Mouse (Mus musculus): ENCODE results near the gene Nbr1. TPM values are rescaled to one million over a fixed set of nuclear protein-coding genes. Genes with fewer than 3 reads are reported as not detected.

Nbr1 gene
- 124 to 157 TPM (median 143 TPM) in 4 replicates for total RNA-seq (2023; ENCODE audit: inconsistent age)

DNA sequence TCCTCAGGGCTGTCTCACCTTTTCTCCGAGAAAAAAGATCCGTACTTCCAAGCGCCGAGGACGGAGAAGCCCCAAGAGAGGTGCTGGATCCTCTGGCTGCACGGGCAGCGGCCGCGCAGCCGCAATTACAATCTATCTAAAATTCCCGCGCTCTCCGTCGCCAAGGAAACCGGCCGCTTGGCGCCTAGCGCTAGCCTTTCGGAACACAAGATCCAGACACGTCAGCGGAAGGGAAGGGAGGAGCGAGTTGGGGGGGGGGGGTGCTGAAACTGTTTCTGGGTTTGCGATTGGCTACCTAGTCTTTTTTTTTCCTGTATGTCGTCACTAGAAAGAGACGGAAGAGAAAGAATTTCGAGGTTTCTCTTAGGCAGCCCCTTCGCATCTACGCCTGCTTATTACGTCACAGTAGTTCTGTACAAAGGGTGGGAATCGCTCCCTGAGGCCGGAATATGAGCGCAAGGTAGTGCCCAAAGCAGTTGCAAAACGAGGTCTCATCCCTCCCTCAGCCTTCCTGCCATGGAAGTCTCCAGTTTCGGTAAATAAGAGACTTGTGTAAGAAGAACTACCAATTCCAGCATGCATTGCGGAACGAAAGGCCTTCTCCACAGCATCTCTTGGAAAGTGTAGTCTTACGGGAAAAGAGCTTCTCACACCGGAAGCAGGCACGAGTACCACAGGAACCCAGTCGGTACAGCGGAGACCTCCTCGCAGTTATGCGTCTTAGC, at the start of gene Nbr1, which contains the start of gene Brca1:
TSS of gene Nbr1 (plus strand) at position 399 of the 725 bp plus-strand sequence.
TSS of gene Brca1 (minus strand) at position 205 of the 725 bp plus-strand sequence.

DNA sequence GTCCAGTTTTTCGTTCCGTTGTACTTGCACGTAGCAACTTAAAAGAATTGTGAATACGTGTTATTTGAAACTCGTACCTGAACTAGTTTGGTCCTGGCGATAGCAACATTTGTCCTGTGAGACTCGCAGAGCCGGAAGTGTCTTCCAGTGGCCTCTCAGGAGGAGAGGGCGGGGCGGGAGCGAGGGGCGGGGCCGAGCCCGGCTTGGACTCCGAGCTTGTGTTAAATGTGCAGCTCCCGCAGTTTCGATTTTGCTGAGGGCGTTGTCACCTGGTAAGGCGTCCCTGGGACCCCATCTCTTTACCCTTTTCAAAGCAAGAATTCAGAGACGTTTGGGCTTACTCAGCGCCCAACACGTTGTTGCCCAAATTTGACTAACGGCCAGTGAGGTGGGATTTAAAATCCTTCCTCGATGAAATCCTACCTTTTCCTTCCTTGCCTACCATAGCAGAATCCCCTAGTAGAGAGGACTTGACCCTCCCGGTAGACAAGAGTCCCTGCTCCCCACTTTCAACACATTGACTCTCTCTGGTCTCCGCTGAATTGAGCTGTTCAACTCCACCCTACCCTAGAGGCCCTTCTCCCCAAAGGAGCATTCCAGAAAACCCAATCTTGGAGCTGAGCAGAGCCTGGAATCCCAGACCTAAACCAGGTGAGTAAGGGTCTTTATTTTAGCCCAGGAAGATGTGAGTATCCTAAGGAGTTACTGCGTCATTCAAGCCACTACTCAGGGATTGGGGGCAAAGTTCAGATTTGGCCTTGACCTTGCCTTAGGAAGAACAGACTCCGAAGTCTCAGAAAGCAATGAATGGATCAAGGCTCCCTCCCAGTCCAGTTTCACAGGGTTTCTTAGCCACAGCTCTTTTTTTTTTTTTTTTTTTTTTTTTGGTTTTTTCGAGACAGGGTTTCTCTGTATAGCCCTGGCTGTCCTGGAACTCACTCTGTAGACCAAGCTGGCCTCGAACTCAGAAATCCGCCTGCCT, 30.4 kb downstream of the Nbr1 start, which contains the start of gene Tmem106a:
TSS of gene Tmem106a (plus strand) at position 189 of the 982 bp plus-strand sequence.

DNA sequence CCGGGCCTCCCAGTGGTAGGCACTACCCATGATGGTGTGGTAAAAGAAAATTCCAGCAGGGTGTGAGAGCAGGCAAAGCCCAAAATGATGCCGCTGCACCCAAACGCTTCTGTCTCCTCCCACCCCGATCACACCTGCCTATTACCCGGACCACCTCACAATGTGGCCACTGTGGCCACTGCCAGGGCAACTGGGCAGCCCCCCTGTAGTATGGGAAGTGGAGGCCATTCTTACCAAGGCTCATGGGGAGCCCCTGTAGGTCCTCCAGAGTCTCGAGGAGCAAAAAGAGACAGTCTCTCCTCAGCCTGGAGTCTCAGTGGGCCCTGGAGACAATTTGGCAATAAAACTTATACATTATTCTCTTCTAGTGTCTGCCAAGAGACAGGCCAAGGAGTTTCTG, 47.2 kb downstream of the Nbr1 start, which contains the start of gene Gm11634:
TSS of gene Gm11634 (minus strand) at position 101 of the 400 bp plus-strand sequence.

DNA sequence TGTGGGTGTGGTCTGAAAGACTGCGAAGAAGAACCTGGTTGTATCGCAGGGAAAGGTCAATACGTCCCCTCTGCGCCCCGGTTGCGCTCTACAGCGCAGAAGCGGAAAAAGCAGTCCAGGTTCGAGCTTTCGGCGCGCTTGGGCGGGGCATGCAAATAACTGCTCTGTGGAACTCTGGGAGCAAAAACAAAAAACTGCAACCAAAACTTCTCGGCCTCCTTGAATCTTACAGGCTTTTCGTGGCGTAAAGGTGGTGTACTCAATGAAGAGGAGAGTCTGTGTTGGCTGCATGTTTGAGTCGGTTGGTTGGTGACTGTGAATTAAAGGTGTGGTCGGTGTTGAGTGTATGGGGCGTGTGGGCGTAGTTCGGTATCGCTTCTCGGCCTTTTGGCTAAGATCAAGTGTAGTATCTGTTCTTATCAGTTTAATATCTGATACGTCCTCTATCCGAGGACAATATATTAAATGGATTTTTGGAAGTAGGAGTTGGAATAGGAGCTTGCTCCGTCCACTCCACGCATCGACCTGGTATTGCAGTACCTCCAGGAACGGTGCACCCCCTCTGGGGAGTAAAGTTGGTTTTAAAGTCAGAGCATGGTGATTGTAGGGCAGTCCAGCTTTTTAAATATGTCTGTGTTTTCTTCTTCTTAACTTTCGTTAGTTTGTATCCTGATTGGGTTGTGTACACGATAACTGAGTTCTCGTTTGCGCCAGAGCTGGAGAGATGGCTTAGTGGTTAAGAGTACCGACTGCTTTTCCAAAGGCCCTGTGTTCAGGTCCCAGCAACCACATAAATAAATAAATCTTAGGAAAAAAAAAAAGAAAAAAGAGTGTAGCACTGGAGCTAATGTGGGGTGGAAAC, 75.3 kb downstream of the Nbr1 start, which contains the start of gene Rdm1:
TSS of gene Rdm1 (plus strand) at position 201 of the 862 bp plus-strand sequence.

Other genes starting within 250 kb of the Nbr1 start
- gene Becn1, start 249.9 kb upstream of the Nbr1 start, total RNA-seq (2023; ENCODE audit: inconsistent age): 177 to 193 TPM (median 186 TPM) in 4 replicates
- gene Psme3, start 235.9 kb upstream of the Nbr1 start, total RNA-seq (2023; ENCODE audit: inconsistent age): 134 to 152 TPM (median 146 TPM) in 4 replicates
- gene Aoc2, start 227.1 kb upstream of the Nbr1 start, total RNA-seq (2023; ENCODE audit: inconsistent age): 13.2 to 15.9 TPM (median 13.8 TPM) in 4 replicates
- 0.26 to 0.87 TPM (median 0.59 TPM) in 4 replicates for gene Aoc3, start 221.5 kb upstream of the Nbr1 start, total RNA-seq (2023; ENCODE audit: inconsistent age)
- gene G6pc, start 184.6 kb upstream of the Nbr1 start, total RNA-seq (2023; ENCODE audit: inconsistent age): not detected in 4 replicates
- 18.5 to 27.4 TPM (median 26.4 TPM) in 4 replicates for gene Aarsd1, start 134.5 kb upstream of the Nbr1 start, total RNA-seq (2023; ENCODE audit: inconsistent age)
- 0.87 to 3.1 TPM (median 1.6 TPM) in 4 replicates for gene Gm27029, start 127.4 kb upstream of the Nbr1 start, total RNA-seq (2023; ENCODE audit: inconsistent age)
- 20.8 to 21.4 TPM (median 20.9 TPM) in 4 replicates for gene Rundc1, start 127.1 kb upstream of the Nbr1 start, total RNA-seq (2023; ENCODE audit: inconsistent age)
- gene Ptges3l, start 126.8 kb upstream of the Nbr1 start, total RNA-seq (2023; ENCODE audit: inconsistent age): 1.7 to 2.7 TPM (median 2.0 TPM) in 4 replicates
- 98.0 to 135 TPM (median 128 TPM) in 4 replicates for gene Rpl27, start 109.9 kb upstream of the Nbr1 start, total RNA-seq (2023; ENCODE audit: inconsistent age)
- 63.1 to 83.1 TPM (median 74.7 TPM) in 4 replicates for gene Ifi35, start 103.7 kb upstream of the Nbr1 start, total RNA-seq (2023; ENCODE audit: inconsistent age)
- gene Rnd2, start 87.2 kb upstream of the Nbr1 start, total RNA-seq (2023; ENCODE audit: inconsistent age): 0.87 to 1.5 TPM (median 1.0 TPM) in 4 replicates
- gene Vat1, start 85.9 kb upstream of the Nbr1 start, total RNA-seq (2023; ENCODE audit: inconsistent age): 13.4 to 20.3 TPM (median 15.6 TPM) in 4 replicates
- 5.5 to 9.9 TPM (median 7.5 TPM) in 4 replicates for gene Brca1, start 194 bp upstream of the Nbr1 start, total RNA-seq (2023; ENCODE audit: inconsistent age)
- 4.3 to 5.8 TPM (median 5.2 TPM) in 4 replicates for gene Tmem106a, start 30.1 kb downstream of the Nbr1 start, total RNA-seq (2023; ENCODE audit: inconsistent age)
- not detected in 4 replicates for gene Gm11634, start 47.1 kb downstream of the Nbr1 start, total RNA-seq (2023; ENCODE audit: inconsistent age)
- gene Rdm1, start 75.0 kb downstream of the Nbr1 start, total RNA-seq (2023; ENCODE audit: inconsistent age): 42.9 to 60.2 TPM (median 48.0 TPM) in 4 replicates
- 1.7 to 2.8 TPM (median 2.2 TPM) in 4 replicates for gene Arl4d, start 113.4 kb downstream of the Nbr1 start, total RNA-seq (2023; ENCODE audit: inconsistent age)
- gene Dhx8, start 180.8 kb downstream of the Nbr1 start, total RNA-seq (2023; ENCODE audit: inconsistent age): 75.8 to 87.1 TPM (median 80.4 TPM) in 4 replicates
- not detected in 4 replicates for gene Etv4, start 233.2 kb downstream of the Nbr1 start, total RNA-seq (2023; ENCODE audit: inconsistent age)